Mouse (Mus musculus): ENCODE data around the gene Gm10912. TPM values are rescaled to one million over a fixed set of nuclear protein-coding genes. Genes with fewer than 3 reads are reported as not detected.
A peak's percentile ranks its signal among the peaks of the same experiment; 100 is the strongest.
"Not testable (repeated sequence)": the region's sequence is repeated elsewhere in the genome, so short reads cannot be mapped to it uniquely, and the experiment has no call there.

Gm10912 gene
- not detected in 2 replicates for polyA plus RNA-seq (2015; fragmentation: Nextera tagmentation; extraction: Ambion mirVana)

DNA sequence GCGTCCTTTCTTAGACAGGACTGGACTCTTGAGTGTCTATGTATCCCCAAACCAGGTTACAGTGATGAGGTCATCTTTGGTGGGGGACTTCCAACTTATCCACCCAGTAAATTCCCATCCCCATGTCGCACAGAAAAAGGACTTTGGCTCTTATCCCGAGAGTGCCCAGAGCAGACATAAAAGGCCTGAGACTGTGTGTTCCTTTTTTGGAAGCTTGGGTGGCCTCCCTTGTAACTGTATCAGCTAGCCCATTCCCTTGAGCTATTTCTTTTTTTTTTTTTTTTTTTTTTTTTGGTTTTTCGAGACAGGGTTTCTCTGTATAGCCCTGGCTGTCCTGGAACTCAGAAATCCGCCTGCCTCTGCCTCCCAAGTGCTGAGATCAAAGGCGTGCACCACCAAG, at the start of gene Gm10912:
Gm10912 (plus strand) TSS at position 301 of the 400 bp plus-strand sequence.
- WGBS = 86% methylated on average over 6 of the region's 6 CpGs
- H3K4me1 ChIP-seq; H3K4me3 ChIP-seq; H3K27ac ChIP-seq; ATAC-seq; H3K27me3 ChIP-seq; H3K9ac ChIP-seq; H3K4me2 ChIP-seq; H3K36me3 ChIP-seq (ENCODE audit: poor library complexity, severe bottlenecking); H3K9me3 ChIP-seq (replicated peaks): not testable (repeated sequence)

DNA sequence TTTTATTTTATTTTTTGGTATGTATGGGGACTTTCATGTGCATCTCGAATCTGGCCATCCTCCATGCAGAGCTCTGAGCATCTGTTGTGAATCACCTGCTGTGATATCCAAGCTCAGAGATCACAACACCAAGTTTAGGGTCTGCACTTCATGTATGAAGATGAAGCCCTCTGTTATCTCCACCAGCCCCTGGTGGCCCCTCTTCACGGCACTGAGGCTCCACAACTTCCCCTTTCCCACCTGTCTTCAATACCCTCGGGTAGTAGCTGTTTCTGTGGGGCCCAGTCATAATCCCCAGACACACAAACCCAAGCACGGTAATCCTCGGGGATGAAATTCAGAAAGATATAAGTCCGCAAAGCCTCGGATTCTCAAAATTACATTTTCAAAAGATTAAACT, 42.5 kb upstream of the Gm10912 start:
- peaks cover 4% of the 10 kb centered on the region; the same call in 1 of the 2 replicates for H3K4me1 ChIP-seq
- H3K27ac ChIP-seq = no peak overlapping the region
- H3K9ac ChIP-seq = no peak overlapping the region
- no peak for ATAC-seq
- no peak overlapping the region for H3K4me2 ChIP-seq
- WGBS = 85% methylated on average over 7 of the region's 7 CpGs
- no peaks in the 10 kb centered on the region for H3K36me3 ChIP-seq (ENCODE audit: poor library complexity, severe bottlenecking)
- no peak overlapping the region for H3K4me3 ChIP-seq
- no peaks in the 10 kb centered on the region for H3K27me3 ChIP-seq
- no peaks in the 10 kb centered on the region for H3K9me3 ChIP-seq (replicated peaks)

- Histone ChIP-seq H3K4me1 (peaks cover 19% of the 10 kb centered on the region), H3K4me2 (no peak overlapping the region), H3K36me3 (ENCODE audit: poor library complexity, severe bottlenecking) (no peaks in the 10 kb centered on the region), H3K27me3 (no peaks in the 10 kb centered on the region), H3K4me3 (no peak overlapping the region), H3K27ac (no peak overlapping the region), H3K9me3 (replicated peaks) (no peaks in the 10 kb centered on the region), H3K9ac (no peak overlapping the region)
- WGBS = 91% methylated on average over 4 of the region's 4 CpGs
- ATAC-seq = no peak
Measured at GRCm38 (mm10) chr2:104024656-104025055, 41.0 kb upstream of the Gm10912 start.

GRCm38 (mm10) chr2:104027458-104028138, 38.0 kb upstream of the Gm10912 start, which contains the start of gene Fbxo3:
Gene Fbxo3, plus strand, starts transcription at chr2:104027721.
- Histone ChIP-seq H3K4me2 (peak within 1 kb of the TSS; percentile 90), H3K27me3 (no peaks in the 10 kb centered on the region), H3K9ac (peak within 1 kb of the TSS; percentile 94), H3K27ac (no peak within 1 kb of the TSS), H3K36me3 (ENCODE audit: poor library complexity, severe bottlenecking) (0 out of 2 replicates have a peak, but pooled peaks cover 5% of the 10 kb centered on the region), H3K9me3 (replicated peaks) (no peaks in the 10 kb centered on the region), H3K4me3 (peak within 1 kb of the TSS; percentile 94), H3K4me1 (peaks cover 29% of the 10 kb centered on the region)
- peak; percentile 97 for ATAC-seq
- WGBS = under 1% methylated on average over 38 of the region's 44 CpGs

DNA sequence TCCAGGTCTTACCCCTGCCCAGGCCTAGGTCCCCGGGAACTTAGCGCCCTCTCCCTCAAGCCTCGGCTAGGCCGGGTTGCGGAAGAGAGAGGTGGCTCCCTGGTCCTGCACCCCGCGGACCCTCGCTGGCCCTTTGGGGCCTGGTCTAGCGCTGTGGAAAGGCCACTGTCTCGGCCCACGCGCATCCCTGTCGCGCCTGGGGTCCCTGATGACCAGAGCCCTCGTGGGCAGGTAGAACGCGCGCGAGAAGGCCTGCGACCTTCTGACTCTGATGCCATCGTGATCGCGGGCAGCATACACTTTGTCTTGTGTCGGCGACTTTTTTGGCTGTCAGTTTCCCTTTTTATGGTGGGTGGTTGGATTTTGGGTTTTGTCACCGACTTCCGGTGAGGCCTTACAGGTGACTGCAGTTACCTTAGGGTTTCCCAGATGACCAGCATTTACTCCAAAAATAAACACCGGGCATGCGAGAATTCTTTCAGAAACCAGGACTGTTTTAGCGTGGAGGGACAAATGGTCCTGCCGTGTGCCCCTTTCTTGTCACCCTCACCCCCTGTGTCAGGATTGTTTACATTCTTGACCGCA, 37.4 kb upstream of the Gm10912 start, which contains the start of gene 4931422A03Rik:
4931422A03Rik (minus strand) TSS at position 223 of the 585 bp plus-strand sequence.
- peaks cover 29% of the 10 kb centered on the region for H3K4me1 ChIP-seq
- H3K4me3 ChIP-seq = peak within 1 kb of the TSS; percentile 94
- 1% methylated on average over 32 of the region's 32 CpGs for WGBS
- H3K9ac ChIP-seq = peak within 1 kb of the TSS; percentile 94
- H3K27ac ChIP-seq = no peak within 1 kb of the TSS
- H3K27me3 ChIP-seq = no peaks in the 10 kb centered on the region
- H3K9me3 ChIP-seq (replicated peaks) = no peaks in the 10 kb centered on the region
- ATAC-seq = peak; percentile 73
- 0 out of 2 replicates have a peak, but pooled peaks cover 5% of the 10 kb centered on the region for H3K36me3 ChIP-seq (ENCODE audit: poor library complexity, severe bottlenecking)
- H3K4me2 ChIP-seq = peak within 1 kb of the TSS; percentile 90

DNA sequence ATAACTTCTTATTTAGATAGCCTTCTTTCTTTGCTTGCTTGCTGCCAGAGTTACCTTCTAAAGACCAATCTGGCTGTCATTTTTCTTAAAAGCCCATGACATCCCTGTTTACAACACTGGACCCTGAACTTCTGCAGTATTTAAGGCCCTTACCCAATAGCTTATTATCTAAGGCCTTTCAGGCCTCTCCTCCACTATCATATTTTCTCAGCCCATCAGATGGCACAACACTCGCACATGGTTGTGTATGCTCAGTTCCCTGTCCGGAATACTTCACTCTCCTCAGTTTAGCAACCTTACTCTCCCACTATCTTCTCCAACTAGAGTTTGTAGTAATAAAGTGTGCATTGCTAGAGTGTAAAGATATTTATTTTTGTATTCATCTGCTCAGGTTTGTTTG, 36.6 kb upstream of the Gm10912 start:
- Histone ChIP-seq H3K36me3 (ENCODE audit: poor library complexity, severe bottlenecking) (peaks cover 6% of the 10 kb centered on the region), H3K9me3 (replicated peaks) (no peaks in the 10 kb centered on the region), H3K4me2 (peak overlapping the region; percentile 90), H3K4me1 (peaks cover 29% of the 10 kb centered on the region), H3K27ac (no peak overlapping the region), H3K4me3 (peak overlapping the region; percentile 94), H3K9ac (peak overlapping the region; percentile 94; the same call in 1 of the 2 replicates), H3K27me3 (no peaks in the 10 kb centered on the region)
- WGBS = 79% methylated on average over 2 of the region's 2 CpGs
- ATAC-seq = no peak

DNA sequence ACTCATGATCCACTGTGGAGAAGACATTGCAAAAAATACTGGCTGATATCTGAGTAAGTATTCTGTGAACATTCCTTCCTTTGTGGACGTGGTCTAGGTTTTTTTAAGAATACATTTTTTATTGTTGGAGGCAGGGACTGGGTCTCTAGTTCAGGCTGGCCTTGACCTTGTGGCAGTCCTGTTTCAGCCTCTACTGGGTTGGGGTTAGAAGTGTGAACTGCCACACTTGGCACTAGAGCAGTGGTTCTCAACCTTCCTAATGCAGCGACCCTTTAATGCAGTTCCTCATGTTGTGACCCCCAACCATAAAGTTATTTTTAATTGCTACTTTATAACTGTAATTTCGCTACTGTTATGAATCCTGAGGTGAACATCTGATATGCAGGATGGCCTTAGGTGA, 35.2 kb upstream of the Gm10912 start:
- no peak overlapping the region for H3K27ac ChIP-seq
- H3K4me2 ChIP-seq = no peak overlapping the region
- H3K27me3 ChIP-seq = no peaks in the 10 kb centered on the region
- H3K4me1 ChIP-seq = peaks cover 29% of the 10 kb centered on the region
- H3K4me3 ChIP-seq = no peak overlapping the region
- WGBS = 88% methylated on average over 3 of the region's 3 CpGs
- H3K36me3 ChIP-seq (ENCODE audit: poor library complexity, severe bottlenecking) = peaks cover 9% of the 10 kb centered on the region
- H3K9me3 ChIP-seq (replicated peaks) = no peaks in the 10 kb centered on the region
- H3K9ac ChIP-seq = no peak overlapping the region
- ATAC-seq = no peak

- Histone ChIP-seq H3K9me3 (replicated peaks) (no peaks in the 10 kb centered on the region), H3K4me3 (no peak overlapping the region), H3K36me3 (ENCODE audit: poor library complexity, severe bottlenecking) (peaks cover 21% of the 10 kb centered on the region), H3K4me1 (peaks cover 29% of the 10 kb centered on the region), H3K27ac (no peak overlapping the region), H3K27me3 (no peaks in the 10 kb centered on the region), H3K4me2 (no peak overlapping the region), H3K9ac (no peak overlapping the region)
- WGBS = 94% methylated on average over 3 of the region's 3 CpGs
- no peak for ATAC-seq
Measured at GRCm38 (mm10) chr2:104032056-104032455, 33.6 kb upstream of the Gm10912 start.

GRCm38 (mm10) chr2:104034832-104035472, 30.7 kb upstream of the Gm10912 start:
- Histone ChIP-seq H3K4me3 (no peak overlapping the region), H3K36me3 (ENCODE audit: poor library complexity, severe bottlenecking) (peaks cover 39% of the 10 kb centered on the region), H3K9me3 (replicated peaks) (no peaks in the 10 kb centered on the region), H3K9ac (no peak overlapping the region), H3K27me3 (no peaks in the 10 kb centered on the region), H3K4me2 (no peak overlapping the region), H3K4me1 (peaks cover 7% of the 10 kb centered on the region; the same call in 1 of the 2 replicates), H3K27ac (no peak overlapping the region)
- peak; percentile 24; the same call in 1 of the 2 replicates for ATAC-seq
- WGBS = 36% methylated on average over 3 of the region's 3 CpGs

DNA sequence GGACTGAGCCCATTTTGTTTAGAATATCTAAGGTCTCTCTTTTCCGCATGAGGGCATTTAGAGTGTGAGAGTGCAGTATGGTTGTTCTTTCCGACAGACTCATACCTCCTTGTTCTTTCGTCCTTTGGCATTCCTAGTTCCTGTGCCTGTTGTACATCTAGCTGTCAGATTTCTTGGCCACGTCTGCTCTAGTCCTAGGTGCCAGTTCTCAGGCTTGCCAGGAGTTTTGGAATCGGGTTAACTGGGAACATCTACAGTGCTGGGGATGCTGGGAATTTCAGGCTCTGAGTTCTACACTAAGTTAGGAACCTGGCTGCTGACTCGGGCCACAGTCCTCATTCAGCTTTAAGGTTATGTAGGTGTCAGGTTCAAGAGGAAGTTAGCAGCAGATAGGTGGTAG, 30.0 kb upstream of the Gm10912 start:
- no peak overlapping the region for H3K4me3 ChIP-seq
- ATAC-seq = no peak
- H3K36me3 ChIP-seq (ENCODE audit: poor library complexity, severe bottlenecking) = peaks cover 45% of the 10 kb centered on the region
- no peak overlapping the region for H3K9ac ChIP-seq
- H3K9me3 ChIP-seq (replicated peaks) = no peaks in the 10 kb centered on the region
- H3K27ac ChIP-seq = no peak overlapping the region
- WGBS = 83% methylated on average over 6 of the region's 6 CpGs
- 0 out of 2 replicates have a peak, but pooled peaks cover 2% of the 10 kb centered on the region for H3K4me1 ChIP-seq
- no peak overlapping the region for H3K4me2 ChIP-seq
- H3K27me3 ChIP-seq = no peaks in the 10 kb centered on the region

DNA sequence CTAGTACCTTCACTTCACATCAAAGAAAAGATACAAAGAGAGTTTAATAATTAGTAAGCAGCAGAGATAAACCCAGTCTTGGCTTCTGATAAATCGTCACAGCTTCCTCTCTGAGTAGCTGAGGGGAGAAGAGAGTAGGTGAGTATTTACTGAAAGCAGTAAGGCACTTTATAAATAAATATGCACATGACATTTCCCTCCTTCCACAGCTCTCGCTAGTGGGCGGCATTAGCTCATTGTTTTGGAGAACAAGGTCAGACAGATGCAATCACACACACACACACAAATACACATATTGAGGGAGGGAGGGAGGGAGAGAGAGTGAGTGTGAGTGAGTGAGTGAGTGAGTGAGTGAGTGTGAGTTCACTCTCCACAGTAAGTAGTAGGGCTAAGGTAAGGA, 29.3 kb upstream of the Gm10912 start:
- peaks cover 47% of the 10 kb centered on the region for H3K36me3 ChIP-seq (ENCODE audit: poor library complexity, severe bottlenecking)
- 55% methylated on average over 3 of the region's 3 CpGs for WGBS
- H3K27ac ChIP-seq = no peak overlapping the region
- no peak overlapping the region for H3K4me3 ChIP-seq
- H3K9me3 ChIP-seq (replicated peaks) = no peaks in the 10 kb centered on the region
- no peak overlapping the region for H3K9ac ChIP-seq
- no peak overlapping the region for H3K4me2 ChIP-seq
- no peak for ATAC-seq
- no peaks in the 10 kb centered on the region for H3K27me3 ChIP-seq
- no peaks in the 10 kb centered on the region for H3K4me1 ChIP-seq

DNA sequence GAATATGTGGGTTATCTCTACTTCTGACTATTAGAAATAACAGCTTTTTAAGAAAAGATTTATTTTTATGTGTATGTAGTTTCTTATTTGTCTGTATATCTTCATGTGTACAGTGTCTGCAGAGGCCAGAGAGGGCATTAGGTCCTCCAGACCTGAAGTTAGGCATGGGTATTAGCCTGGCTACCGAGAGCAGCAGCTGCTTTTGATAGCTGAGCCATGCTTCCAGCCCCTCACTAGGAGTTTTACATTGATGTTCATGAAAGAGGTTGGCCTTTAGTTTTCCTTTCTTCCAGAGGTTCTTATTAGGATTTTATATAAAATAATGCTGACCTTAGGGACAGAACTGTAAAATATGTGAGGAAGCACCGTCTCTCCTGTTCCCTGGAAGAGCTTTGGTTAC, 27.4 kb upstream of the Gm10912 start:
- H3K9ac ChIP-seq = no peak overlapping the region
- 80% methylated on average over 2 of the region's 2 CpGs for WGBS
- H3K4me3 ChIP-seq = no peak overlapping the region
- H3K27ac ChIP-seq = no peak overlapping the region
- H3K9me3 ChIP-seq (replicated peaks) = no peaks in the 10 kb centered on the region
- ATAC-seq = no peak
- H3K4me1 ChIP-seq = no peaks in the 10 kb centered on the region
- no peaks in the 10 kb centered on the region for H3K27me3 ChIP-seq
- peaks cover 46% of the 10 kb centered on the region for H3K36me3 ChIP-seq (ENCODE audit: poor library complexity, severe bottlenecking)
- H3K4me2 ChIP-seq = no peak overlapping the region
